Mouse (Mus musculus): ENCODE measurements at regions not wholly inside any gene's neighbourhood (a gene's known extent, or its start where the extent isn't known, plus 50 kb on each side); places are given as distances from the start of the nearest gene placed in this dataset.

DNA sequence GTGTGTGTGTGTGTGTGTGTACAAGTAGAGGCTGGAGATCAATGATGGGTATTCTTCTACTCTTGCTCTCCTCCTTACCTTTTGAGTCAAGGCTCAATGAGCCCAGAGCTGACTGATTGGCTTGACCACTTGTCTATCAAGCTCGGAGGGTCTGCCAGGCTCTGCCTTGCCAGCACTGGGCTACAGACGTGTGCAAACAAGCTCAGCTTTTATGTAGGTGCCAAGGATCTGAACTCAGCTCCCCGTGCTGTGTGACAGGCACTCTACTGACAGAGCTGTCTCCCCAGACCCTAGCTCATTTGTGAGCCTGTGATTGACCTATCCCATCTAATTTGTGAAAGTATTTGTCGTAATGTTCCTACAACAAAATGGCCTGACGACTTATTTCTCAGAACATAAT lies 54.2 kb upstream of the Cdc42bpa start:
- Histone ChIP-seq H3K9ac (no peak overlapping the region), H3K36me3 (no peaks in the 10 kb centered on the region), H3K4me3 (no peak overlapping the region), H3K27ac (ENCODE audit: poor library complexity, severe bottlenecking) (no peak overlapping the region), H3K4me2 (no peak overlapping the region), H3K27me3 (replicated peaks) (no peaks in the 10 kb centered on the region), H3K4me1 (replicated peaks) (no peaks in the 10 kb centered on the region), H3K9me3 (replicated peaks) (0 out of 2 replicates have a peak, but pooled peaks cover 2% of the 10 kb centered on the region)
- no peak for ATAC-seq (ENCODE audit: insufficient number of reproducible peaks, low FRiP score)
- WGBS = 90% methylated on average over 5 of the region's 5 CpGs

DNA sequence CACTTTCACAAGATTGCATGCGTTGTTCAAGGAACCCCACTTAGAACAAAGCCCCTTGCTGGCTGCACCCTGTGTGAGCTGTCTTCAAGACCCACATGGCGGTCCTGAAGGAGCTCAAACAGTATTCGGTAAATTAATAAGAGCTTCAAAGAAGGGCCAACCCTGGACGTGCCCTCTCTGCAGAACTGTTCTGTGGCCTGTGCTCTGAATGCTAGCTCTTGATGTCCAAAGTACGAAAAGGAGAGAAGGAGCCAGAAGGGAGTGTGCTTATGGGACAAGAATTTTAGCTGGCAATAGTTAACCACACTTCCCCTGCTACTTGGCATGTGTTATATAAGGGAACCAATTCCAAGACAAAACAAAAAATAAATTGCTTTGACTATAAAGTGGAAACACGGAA lies 67.6 kb upstream of the Cdc42bpa start:
- Histone ChIP-seq H3K4me2 (no peak overlapping the region), H3K36me3 (no peaks in the 10 kb centered on the region), H3K9ac (no peak overlapping the region), H3K27ac (ENCODE audit: poor library complexity, severe bottlenecking) (no peak overlapping the region), H3K27me3 (replicated peaks) (no peaks in the 10 kb centered on the region), H3K4me3 (no peak overlapping the region), H3K9me3 (replicated peaks) (peaks cover 3% of the 10 kb centered on the region), H3K4me1 (replicated peaks) (no peaks in the 10 kb centered on the region)
- WGBS = 85% methylated on average over 6 of the region's 6 CpGs
- no peak for ATAC-seq (ENCODE audit: insufficient number of reproducible peaks, low FRiP score)

DNA sequence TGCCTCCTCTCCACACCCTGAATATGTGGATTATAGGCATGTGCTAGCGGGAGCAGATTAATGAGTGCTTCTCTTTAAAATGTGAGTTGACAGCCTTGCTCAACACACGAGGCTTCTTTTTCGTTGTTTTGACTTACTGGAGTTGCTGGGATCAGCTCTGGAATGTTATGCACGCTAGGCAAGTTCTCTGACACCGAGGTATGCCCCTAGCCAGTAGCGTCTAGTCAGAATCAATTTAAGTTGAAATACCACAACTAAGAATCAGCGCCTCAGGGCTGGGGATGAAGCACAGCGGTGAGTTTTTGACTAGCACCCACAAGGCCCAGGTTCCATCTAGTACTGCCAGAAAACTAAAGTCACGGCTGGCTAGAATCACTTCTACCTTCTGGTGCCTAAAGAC lies 72.4 kb upstream of the Cdc42bpa start:
- no peak overlapping the region for H3K27ac ChIP-seq (ENCODE audit: poor library complexity, severe bottlenecking)
- H3K9me3 ChIP-seq (replicated peaks) = no peaks in the 10 kb centered on the region
- H3K4me2 ChIP-seq = no peak overlapping the region
- no peak for ATAC-seq (ENCODE audit: insufficient number of reproducible peaks, low FRiP score)
- WGBS = 56% methylated on average over 9 of the region's 9 CpGs
- H3K4me3 ChIP-seq = no peak overlapping the region
- H3K9ac ChIP-seq = no peak overlapping the region
- no peaks in the 10 kb centered on the region for H3K36me3 ChIP-seq
- no peaks in the 10 kb centered on the region for H3K27me3 ChIP-seq (replicated peaks)
- H3K4me1 ChIP-seq (replicated peaks) = no peaks in the 10 kb centered on the region

DNA sequence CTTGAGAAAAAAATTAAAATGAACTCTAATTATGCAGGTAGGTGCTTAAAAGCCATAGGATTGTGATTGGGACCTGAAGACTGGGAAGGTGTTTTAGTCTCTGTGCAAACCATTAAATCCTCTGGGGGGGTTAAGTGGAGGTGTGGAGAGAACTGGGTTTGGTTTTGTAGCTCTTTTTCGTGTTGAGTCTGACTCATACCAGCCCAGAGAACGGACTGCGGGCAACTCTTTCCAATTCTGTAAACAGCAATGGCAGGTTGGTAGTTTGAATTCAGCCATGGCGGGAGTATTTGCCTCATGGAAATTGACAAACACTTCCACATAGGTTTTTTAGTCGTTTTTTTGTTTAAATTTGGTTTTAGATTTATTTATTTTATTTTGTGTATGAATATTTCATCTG lies 77.7 kb upstream of the Ahctf1 start:
- Histone ChIP-seq H3K4me2 (no peak overlapping the region), H3K4me1 (replicated peaks) (no peaks in the 10 kb centered on the region), H3K9ac (no peak overlapping the region), H3K36me3 (no peaks in the 10 kb centered on the region), H3K4me3 (no peak overlapping the region), H3K9me3 (replicated peaks) (no peaks in the 10 kb centered on the region), H3K27ac (ENCODE audit: poor library complexity, severe bottlenecking) (no peak overlapping the region), H3K27me3 (replicated peaks) (no peaks in the 10 kb centered on the region)
- ATAC-seq (ENCODE audit: insufficient number of reproducible peaks, low FRiP score) = no peak
- 77% methylated on average over 5 of the region's 5 CpGs for WGBS

DNA sequence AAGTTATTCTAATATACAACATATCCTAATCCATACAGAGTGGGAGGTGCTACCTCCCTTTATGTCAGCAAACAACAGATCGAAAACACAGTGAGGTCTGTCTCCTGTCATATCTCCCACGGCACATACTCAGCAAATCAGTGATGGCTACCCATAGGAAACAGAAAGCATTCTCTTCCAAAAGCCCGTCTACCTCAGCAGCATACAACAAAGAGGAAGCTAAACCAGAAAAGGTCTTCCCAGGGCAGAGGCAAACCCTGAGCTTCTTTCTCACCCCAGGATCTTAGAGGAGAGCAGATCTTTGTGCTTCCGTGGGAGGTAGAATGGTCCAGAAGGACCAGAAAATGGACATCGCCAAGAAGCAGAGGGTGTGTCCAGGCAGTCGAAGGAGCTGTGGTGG lies 74.4 kb upstream of the Ahctf1 start:
- no peak overlapping the region for H3K4me2 ChIP-seq
- H3K9ac ChIP-seq = no peak overlapping the region
- H3K36me3 ChIP-seq = no peaks in the 10 kb centered on the region
- no peak overlapping the region for H3K27ac ChIP-seq (ENCODE audit: poor library complexity, severe bottlenecking)
- no peaks in the 10 kb centered on the region for H3K4me1 ChIP-seq (replicated peaks)
- 67% methylated on average over 6 of the region's 6 CpGs for WGBS
- H3K27me3 ChIP-seq (replicated peaks) = no peaks in the 10 kb centered on the region
- no peak overlapping the region for H3K4me3 ChIP-seq
- no peak for ATAC-seq (ENCODE audit: insufficient number of reproducible peaks, low FRiP score)
- H3K9me3 ChIP-seq (replicated peaks) = no peaks in the 10 kb centered on the region

DNA sequence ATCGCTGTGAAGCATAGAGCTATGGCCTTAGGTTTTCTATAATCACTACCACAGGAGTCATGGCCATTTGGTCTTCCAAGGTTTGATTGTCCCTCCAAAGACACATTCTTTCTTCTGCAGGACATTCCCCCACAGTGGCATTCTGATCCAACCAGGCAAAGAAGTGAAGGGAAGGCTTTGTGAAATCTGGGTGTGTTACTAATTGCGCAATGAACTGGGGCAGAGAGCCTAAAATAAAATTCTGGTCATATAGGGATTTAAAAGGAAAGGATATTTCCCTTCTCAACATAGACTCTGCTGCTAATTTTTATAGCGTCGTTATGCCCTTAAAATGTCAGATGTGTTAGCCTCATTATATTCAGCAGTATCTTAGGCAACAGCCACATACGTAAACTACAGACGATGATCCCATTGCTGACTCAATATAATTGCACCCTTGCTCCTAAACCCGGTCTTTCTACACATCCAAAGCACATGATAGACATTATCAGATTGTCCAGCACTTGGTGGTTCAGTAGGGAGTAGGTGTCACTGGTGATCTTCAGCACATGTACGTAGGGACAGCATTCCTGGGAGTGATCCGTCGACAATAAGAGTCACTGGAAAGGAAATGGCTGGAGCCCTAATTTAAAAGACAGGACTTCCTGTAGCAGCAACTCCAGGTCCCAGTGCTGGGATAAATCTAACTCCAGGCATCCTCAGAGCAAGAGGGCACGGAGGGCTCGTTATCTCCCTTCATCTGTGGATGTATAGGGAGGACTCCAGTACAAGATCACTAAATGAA lies 70.5 kb upstream of the Ahctf1 start:
- no peak for ATAC-seq (ENCODE audit: insufficient number of reproducible peaks, low FRiP score)
- no peaks in the 10 kb centered on the region for H3K36me3 ChIP-seq
- H3K4me1 ChIP-seq (replicated peaks) = no peaks in the 10 kb centered on the region
- no peaks in the 10 kb centered on the region for H3K27me3 ChIP-seq (replicated peaks)
- H3K9ac ChIP-seq = no peak overlapping the region
- H3K27ac ChIP-seq (ENCODE audit: poor library complexity, severe bottlenecking) = no peak overlapping the region
- WGBS = 56% methylated on average over 12 of the region's 12 CpGs
- no peak overlapping the region for H3K4me2 ChIP-seq
- no peak overlapping the region for H3K4me3 ChIP-seq
- no peaks in the 10 kb centered on the region for H3K9me3 ChIP-seq (replicated peaks)

DNA sequence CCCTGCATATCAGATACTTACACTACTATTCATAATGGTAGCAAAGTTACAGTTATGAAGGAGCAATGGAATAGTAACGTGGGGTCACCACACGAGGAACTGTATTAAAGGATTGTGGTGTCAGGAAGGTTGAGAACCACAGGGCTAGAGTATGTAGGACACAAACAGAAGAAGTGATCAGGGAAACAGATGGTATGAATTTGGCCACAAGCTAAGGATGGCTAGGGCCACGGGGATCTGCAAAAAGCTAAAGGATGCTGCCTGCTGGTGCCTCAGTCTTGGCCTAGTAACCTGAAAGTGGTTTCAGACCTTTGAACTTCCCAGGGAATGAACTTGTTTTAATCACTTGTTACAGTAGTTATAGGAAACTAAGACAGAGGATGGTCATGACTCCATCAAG lies 68.5 kb upstream of the Ahctf1 start:
- Histone ChIP-seq H3K4me3 (no peak overlapping the region), H3K4me2 (no peak overlapping the region), H3K27ac (ENCODE audit: poor library complexity, severe bottlenecking) (no peak overlapping the region), H3K4me1 (replicated peaks) (no peaks in the 10 kb centered on the region), H3K9me3 (replicated peaks) (no peaks in the 10 kb centered on the region), H3K9ac (no peak overlapping the region), H3K36me3 (no peaks in the 10 kb centered on the region), H3K27me3 (replicated peaks) (no peaks in the 10 kb centered on the region)
- no peak for ATAC-seq (ENCODE audit: insufficient number of reproducible peaks, low FRiP score)
- WGBS = 80% methylated on average over 3 of the region's 3 CpGs

DNA sequence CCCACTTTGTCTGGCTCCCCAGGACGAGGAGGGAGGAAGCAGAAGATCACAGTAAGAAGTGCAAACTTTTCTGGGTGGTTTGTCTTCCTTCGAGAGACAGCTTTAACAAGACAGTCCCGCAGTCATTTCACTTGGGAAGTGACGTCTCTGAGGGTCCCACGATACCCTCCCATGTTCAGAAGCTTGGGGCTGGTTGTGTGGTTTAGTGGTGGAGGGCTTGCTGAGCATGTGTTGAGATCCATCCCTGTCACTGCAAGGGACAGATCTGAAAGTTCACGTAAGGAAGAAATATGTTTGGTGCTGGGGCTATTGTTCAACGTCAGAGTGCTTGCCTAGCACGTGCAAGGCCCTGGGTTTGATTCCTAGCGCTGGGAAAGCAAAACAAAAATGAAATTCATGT lies 65.2 kb upstream of the Ahctf1 start:
- 78% methylated on average over 9 of the region's 9 CpGs for WGBS
- no peak overlapping the region for H3K9ac ChIP-seq
- H3K27ac ChIP-seq (ENCODE audit: poor library complexity, severe bottlenecking) = no peak overlapping the region
- no peaks in the 10 kb centered on the region for H3K27me3 ChIP-seq (replicated peaks)
- no peak for ATAC-seq (ENCODE audit: insufficient number of reproducible peaks, low FRiP score)
- no peak overlapping the region for H3K4me3 ChIP-seq
- no peak overlapping the region for H3K4me2 ChIP-seq
- no peaks in the 10 kb centered on the region for H3K9me3 ChIP-seq (replicated peaks)
- peaks cover 15% of the 10 kb centered on the region for H3K4me1 ChIP-seq (replicated peaks)
- no peaks in the 10 kb centered on the region for H3K36me3 ChIP-seq

DNA sequence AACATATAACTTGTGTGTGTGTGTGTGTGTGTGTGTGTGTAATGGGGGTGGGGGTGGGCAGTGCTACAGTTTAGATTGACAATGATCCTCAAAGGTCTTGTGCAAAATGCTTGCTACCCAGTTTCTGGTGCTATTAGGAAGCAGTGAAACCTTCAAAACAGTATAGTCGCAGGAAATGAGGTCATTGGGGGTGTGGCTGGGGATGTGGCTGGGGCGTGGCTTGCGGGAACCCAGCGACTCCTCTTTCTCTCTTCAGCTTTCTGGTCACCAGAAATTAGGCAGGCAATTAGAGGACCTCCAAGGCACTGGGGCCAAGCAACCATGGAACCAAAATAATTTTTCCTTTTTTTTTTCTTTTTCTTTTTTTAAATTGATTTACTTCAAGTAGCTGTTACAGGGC lies 64.0 kb upstream of the Ahctf1 start:
- Histone ChIP-seq H3K27me3 (replicated peaks) (no peaks in the 10 kb centered on the region), H3K9me3 (replicated peaks) (no peaks in the 10 kb centered on the region), H3K9ac (no peak overlapping the region), H3K4me1 (replicated peaks) (peaks cover 23% of the 10 kb centered on the region), H3K27ac (ENCODE audit: poor library complexity, severe bottlenecking) (no peak overlapping the region), H3K4me3 (no peak overlapping the region), H3K36me3 (no peaks in the 10 kb centered on the region), H3K4me2 (no peak overlapping the region)
- ATAC-seq (ENCODE audit: insufficient number of reproducible peaks, low FRiP score) = no peak
- 90% methylated on average over 4 of the region's 4 CpGs for WGBS

DNA sequence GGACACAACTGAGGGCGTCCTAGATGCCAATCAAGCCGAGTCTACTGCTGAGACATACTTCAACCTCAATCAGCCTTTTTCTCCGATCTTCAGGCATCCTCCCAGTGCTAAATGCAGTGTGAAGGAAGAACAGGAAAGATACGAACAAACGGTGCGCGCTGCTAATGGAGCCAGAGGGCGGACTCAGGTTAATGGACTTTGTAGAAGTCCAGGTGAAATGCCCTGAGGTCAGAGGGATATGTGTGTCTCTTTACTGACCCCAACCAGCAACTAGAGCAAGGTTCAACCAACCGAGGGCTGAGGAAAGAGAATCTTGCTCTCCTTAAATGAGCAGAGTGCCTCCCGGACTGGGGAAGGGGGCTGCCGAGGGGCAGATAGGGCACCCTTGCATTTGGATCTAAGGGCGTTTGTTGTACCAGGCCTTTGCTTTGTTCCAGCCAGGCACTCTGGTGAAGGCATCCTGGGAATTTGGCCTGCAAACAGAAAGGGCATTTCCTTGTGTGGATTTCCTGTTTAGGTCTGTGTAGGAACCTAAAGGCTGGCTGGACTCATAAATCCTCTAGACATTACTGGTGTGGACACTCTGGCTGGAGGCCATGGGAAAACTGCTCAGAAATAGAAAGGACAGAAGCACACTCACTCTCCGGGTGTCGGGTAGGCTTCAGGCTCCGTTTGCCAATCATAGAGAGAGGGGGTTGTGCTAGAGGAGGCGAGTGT lies 62.7 kb upstream of the Ahctf1 start:
- Histone ChIP-seq H3K4me2 (peak overlapping the region; percentile 8; the same call in 1 of the 2 replicates), H3K27ac (ENCODE audit: poor library complexity, severe bottlenecking) (peak overlapping the region; percentile 32; the same call in 1 of the 2 replicates), H3K9ac (no peak overlapping the region), H3K4me1 (replicated peaks) (peaks cover 23% of the 10 kb centered on the region), H3K27me3 (replicated peaks) (no peaks in the 10 kb centered on the region), H3K4me3 (no peak overlapping the region), H3K9me3 (replicated peaks) (no peaks in the 10 kb centered on the region), H3K36me3 (no peaks in the 10 kb centered on the region)
- peak; percentile 40; the same call in 1 of the 2 replicates for ATAC-seq (ENCODE audit: insufficient number of reproducible peaks, low FRiP score)
- 66% methylated on average over 16 of the region's 16 CpGs for WGBS

DNA sequence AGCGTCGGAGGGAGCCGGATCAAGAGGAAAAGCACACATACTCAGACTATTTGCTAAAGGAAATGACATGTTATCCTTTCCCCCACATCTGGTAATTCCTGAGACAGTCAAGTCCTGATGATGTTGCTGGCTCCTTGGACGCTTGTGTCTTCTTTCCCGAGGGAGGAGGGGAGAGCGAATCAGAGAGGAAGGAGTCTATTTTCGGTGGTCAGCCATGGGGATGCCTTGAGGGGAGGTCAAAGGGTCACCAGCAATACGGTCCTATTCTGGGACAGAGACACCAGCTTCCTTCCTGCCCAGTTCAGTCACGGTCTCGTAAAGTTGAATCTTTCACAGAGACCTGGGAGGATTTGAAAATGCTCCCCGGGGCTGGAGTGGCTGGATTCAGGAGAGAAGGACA lies 62.1 kb upstream of the Ahctf1 start:
- ATAC-seq (ENCODE audit: insufficient number of reproducible peaks, low FRiP score) = peak; percentile 40; the same call in 1 of the 2 replicates
- no peak overlapping the region for H3K9ac ChIP-seq
- H3K4me2 ChIP-seq = peak overlapping the region; percentile 8; the same call in 1 of the 2 replicates
- H3K36me3 ChIP-seq = no peaks in the 10 kb centered on the region
- H3K9me3 ChIP-seq (replicated peaks) = no peaks in the 10 kb centered on the region
- H3K27me3 ChIP-seq (replicated peaks) = no peaks in the 10 kb centered on the region
- no peak overlapping the region for H3K4me3 ChIP-seq
- WGBS = 38% methylated on average over 11 of the region's 11 CpGs
- peaks cover 23% of the 10 kb centered on the region for H3K4me1 ChIP-seq (replicated peaks)
- 0 out of 2 replicates have a peak overlapping the region, but pooled peaks have one; percentile 32 for H3K27ac ChIP-seq (ENCODE audit: poor library complexity, severe bottlenecking)

Measured in heart, embryonic 12.5 days (tissue).